Mouse (Mus musculus) gastrocnemius, adult 18-20 months (tissue): ENCODE data around the gene Tcf12. TPM values are rescaled to one million over a fixed set of nuclear protein-coding genes. Genes with fewer than 3 reads are reported as not detected.

Experiments used
- DNase-seq: peaks from one replicate; pipeline ENCODE4 v3.0.0; 2021; ENCODE audit warnings: low spot score
- total RNA-seq, 2 experiments: library from RNA; stranded (reverse); gene quantifications; 2 replicates each; pipeline ENCODE4 v1.2.3; 2021

Tcf12 gene
- total RNA-seq, 2 experiments from 2014 or later, result 22.4 to 29.2 TPM

- no peak for DNase-seq
Measured at GRCm38 (mm10) chr9:72088893-72089611, 22.6 kb downstream of the Tcf12 start.

- no peak for DNase-seq
Measured at GRCm38 (mm10) chr9:72085017-72085416, 26.7 kb downstream of the Tcf12 start.

DNA sequence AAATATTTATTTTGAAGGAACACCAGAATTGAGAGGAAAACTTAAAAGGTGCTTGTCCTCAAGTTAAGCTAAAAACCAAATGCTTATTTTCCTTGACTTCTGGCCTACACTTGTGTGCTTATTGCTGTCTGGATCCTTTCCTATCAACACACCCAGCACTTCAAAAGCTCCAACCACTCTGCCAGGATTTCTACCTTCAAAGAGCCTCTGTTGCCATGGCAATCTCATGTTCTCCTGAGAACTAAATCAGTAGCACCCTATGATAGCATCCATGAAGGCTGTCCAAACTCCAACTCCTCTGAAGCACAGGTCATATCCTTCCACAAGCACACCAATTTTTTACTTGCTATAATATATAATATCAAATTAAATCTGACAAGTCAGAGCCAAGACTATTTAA is 27.5 kb downstream of the Tcf12 start:
- DNase-seq, result no peak

DNA sequence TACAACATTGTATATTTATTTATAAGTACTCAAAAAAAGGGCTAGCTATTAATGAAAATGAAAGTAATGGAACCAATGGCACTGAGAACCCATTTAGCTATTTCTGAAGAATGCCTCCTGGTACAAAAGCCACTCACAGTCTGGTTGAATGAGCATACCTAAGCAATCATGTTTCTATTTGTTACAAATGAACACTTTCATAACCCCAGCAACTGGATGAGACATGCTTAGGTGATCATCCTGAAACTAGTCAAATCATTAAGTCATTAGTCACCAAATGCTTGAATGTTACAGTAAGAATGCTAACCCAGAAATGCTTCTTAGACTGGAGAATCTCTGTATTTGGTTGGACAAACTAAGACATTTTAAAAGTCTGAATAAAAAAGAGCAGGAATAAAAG is 35.5 kb downstream of the Tcf12 start:
- DNase-seq, result no peak

DNA sequence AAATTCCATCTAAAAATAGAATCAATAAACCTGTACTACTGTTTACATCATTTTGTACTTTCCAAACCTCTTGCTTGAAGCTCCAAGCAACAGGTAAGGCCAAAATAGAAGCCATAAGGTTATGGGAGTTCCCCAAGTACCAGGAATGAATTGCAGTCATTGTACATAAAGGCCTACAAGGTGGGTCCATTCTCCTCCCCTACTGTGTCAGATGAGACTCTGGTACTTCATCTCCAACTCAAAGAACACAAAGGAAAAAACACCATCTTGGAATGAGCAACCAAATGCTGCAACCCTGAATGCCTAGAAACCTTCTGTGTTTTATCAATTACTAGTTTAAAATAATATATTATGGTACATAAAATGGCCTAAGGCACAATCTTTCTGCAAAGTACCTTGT is 45.5 kb downstream of the Tcf12 start:
- DNase-seq, result no peak

- no peak for DNase-seq
Measured at GRCm38 (mm10) chr9:72053144-72053543, 58.5 kb downstream of the Tcf12 start.

GRCm38 (mm10) chr9:72040156-72040555 is 71.5 kb downstream of the Tcf12 start:
- DNase-seq, result no peak

DNA sequence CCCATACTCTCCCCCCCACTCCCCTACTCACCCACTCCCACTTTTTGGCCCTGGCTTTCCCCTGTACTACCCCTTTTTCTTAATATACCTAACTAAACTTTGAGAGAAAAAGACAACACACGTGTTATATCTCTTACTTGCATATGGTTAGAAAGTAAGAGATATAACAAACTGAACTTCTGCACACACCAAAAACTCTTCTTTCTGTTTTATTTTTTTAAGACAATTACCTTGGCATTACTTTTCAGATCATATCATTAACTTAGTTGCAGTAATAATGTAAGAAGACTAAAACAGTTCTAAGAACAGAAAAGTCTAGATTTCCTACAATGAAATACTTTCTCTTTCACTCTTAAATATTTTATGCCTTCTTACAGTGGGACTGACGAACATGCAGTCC is 72.3 kb downstream of the Tcf12 start:
- no peak for DNase-seq

GRCm38 (mm10) chr9:72037059-72037516 is 74.6 kb downstream of the Tcf12 start:
- DNase-seq, result no peak

GRCm38 (mm10) chr9:72036257-72036656 is 75.4 kb downstream of the Tcf12 start:
- DNase-seq, result no peak

DNA sequence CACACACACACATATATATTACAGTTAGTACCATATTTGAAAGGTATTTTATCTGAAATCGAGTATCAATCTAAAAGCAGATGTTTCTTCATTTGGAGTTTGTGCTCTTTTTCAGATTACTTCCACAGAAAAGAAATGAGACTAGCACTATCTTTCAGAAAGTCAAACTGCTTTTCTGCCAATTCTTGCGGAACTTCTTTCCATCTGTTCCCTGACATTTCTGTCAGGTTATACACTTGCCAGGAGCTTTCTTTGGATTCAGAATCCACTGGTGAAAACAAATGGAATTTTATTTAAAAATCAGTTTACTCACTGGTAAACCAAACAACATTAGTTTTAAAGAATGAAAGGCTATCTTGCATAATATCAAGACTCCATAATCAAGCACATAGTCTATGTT is 78.4 kb downstream of the Tcf12 start:
- DNase-seq, result no peak

GRCm38 (mm10) chr9:72030274-72030673 is 81.4 kb downstream of the Tcf12 start:
- DNase-seq, result no peak

DNA sequence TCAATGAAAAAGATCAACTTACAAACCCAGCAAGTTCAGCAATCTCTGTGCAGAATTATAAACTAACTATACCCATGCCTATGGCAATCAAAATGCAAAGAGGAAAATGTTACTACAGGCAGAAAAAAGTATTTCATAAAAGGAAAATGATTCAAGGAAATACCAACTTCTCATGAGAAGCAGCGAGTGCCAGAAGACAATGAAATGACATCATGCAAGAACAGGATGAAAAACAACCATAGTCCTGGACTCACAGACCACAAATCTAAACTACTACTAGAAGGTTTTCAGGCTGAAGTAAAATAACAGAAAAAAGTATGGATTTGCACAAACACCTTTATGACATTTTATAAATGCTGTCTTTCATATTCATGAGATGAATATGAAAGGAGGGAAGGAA is 82.1 kb downstream of the Tcf12 start:
- no peak for DNase-seq

- no peak for DNase-seq
Measured at GRCm38 (mm10) chr9:72023274-72023673, 88.4 kb downstream of the Tcf12 start.

- peak; percentile 12 for DNase-seq
Measured at GRCm38 (mm10) chr9:72021512-72021911, 90.2 kb downstream of the Tcf12 start.

DNA sequence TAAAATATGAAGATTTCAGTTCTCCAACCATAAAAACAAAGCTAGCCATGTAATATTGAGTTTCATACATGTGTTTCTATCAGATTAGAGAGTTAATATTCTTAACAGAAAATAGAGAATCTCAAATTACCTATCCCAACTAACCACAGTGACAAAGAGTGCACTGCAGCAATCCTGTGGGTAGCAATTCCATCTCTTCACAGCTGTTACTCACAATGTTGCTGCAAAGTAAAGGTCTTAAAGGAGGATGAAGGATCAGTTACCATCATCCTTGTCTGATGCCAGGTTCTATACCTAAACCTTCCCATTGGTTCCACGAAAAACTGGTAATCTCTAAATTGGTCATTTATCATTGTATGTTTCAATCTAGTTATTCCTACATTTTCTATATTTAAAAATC is 95.7 kb downstream of the Tcf12 start:
- DNase-seq, result no peak

- DNase-seq, result no peak
Measured at GRCm38 (mm10) chr9:72014585-72015381, 96.9 kb downstream of the Tcf12 start.

DNA sequence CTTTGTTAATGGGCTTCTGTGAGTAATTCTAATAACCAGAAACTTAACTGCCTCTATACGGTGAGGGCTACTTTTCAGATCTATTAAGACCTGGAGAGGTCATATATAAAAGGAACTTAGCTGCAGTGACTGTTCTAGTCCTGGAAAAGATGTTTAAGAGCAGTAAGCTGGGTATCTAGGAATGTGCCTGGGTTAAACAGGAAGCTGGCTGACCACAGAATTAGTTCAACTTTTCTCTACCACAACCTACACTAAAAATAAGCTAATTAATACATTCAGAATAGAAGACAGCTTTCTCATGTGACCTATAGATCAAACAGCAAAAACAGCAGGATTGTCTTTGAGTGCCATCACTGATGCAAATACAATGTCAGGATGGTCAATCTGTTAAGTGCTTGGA is 98.1 kb downstream of the Tcf12 start:
- DNase-seq, result no peak

- no peak for DNase-seq
Measured at GRCm38 (mm10) chr9:72008634-72009033, 103.0 kb downstream of the Tcf12 start.

DNA sequence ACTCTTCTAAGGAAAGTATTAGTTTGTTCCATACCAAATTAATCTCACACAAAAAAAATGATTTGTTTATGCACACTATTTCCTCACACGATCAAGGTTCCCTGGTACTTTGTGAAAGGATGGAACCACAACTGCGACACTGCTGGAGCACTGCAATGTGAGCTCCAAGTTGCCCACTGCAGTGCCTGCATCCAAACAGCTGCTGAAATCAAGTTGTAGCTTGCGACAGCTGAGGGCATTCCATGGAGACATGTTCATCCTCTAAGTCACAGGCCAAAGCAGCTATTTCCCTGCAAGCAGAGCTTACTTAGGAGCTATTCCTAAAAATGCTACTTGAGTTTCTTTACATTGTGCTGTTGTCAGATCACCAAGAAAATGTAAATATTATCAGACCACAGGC is 120.5 kb downstream of the Tcf12 start:
- no peak for DNase-seq

DNA sequence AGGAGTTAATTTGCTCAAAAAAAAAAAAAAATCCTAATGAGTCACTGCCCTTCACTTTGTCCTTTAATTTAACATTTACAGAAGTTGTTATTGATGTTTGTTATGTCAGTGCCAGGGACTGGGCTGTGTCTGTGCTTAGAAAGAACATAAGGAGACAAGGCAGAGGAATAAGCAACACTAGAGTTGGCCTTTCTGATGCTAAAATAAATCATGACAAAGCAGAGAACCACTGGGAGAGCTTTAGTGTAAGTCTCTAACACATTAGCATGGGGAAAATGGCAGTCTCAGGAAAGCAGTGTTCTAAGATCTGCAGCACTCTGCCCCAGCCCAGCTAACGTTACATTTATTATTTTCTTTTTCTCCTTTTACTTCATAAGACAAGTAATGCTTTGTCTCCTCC is 121.3 kb downstream of the Tcf12 start:
- no peak for DNase-seq

DNA sequence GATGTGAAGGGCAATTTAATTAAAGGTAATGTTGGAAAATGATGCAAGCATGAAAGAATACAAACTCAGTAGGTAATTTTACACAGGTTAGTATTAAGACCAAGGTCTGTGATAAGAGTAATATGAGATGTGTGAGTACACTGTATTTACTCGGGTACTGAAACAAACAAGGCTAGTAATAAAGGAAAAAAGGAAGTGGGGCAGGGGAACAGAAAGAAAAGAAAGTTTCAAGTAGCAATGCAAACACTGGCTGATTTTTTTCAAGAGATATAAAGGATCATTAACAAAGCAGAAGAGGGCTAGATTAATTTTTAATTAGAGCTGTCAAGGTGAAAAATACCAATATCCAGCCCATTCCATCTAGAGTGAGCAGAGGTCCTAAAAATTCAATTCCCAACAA is 122.0 kb downstream of the Tcf12 start:
- no peak for DNase-seq

DNA sequence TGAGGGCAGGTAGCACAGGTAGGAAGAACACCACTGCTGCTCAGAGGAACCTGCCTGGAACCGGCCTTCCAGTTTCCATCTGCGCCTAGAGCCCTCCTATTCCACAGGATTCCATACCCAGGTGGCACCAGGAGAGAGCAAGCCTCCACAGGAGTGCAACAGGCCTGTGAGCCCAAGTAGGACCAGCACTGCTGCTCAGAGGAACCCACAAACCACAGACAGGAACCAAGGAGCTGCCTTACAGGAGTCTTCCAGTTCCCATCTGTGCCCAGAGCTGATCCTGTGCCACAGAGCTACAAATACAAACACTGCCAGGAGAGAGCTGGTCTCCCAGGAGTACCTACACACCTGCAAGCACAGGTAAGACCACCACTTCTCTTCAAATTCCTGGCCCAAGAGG is 125.0 kb downstream of the Tcf12 start:
- no peak for DNase-seq
